Mouse (Mus musculus) testis, adult 2 months (tissue): ENCODE measurements around the gene Noa1.

Experiments used
- CTCF ChIP-seq: fragments of 200-500 bp; IDR thresholded peaks from 2 replicates; pipeline ENCODE4 v1.5.1; 2012; ENCODE audit warnings: low read depth, mild to moderate bottlenecking, inconsistent platforms, low read length, moderate library complexity; ENCODE audit not compliant: control insufficient read depth, insufficient read depth, insufficient replicate concordance
- POLR2A ChIP-seq: fragments of 200-500 bp; IDR thresholded peaks from 2 replicates; pipeline ENCODE4 v1.6.1; 2012; ENCODE audit warnings: low read depth, mild to moderate bottlenecking, inconsistent platforms, low read length, moderate library complexity; ENCODE audit not compliant: control insufficient read depth

DNA sequence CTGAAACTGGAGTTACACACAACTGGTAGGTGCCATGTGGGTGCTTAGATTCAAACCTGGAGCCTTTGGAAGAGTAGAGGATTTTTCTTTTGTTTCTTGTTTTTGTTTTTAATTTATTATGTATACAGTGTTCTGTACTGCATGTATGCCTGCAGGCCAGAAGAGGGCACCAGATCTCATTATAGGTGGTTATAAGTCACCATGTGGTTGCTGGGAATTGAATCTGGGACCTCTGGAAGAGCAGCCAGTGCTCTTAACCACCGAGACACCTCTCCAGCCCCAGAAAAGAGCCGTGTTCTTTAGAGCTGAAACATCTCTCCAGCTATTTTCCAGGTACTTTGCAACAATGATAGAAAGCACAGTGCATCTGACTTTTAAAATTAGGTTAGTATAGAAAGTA lies 19.3 kb downstream of the Noa1 start:
- TF ChIP-seq CTCF (no peak), POLR2A (no peak)
